Mouse (Mus musculus) ES-Bruce4 (cell line): Measurements from ENCODE around the gene Flad1. TPM values are rescaled to one million over a fixed set of nuclear protein-coding genes. Genes with fewer than 3 reads are reported as not detected.

Experiments
- H3K27ac ChIP-seq: 2 replicates; pipeline ENCODE4 v1.5.1; 2012; ENCODE audit warnings: low read length, inconsistent platforms; ENCODE audit not compliant: insufficient read depth
- H3K27me3 ChIP-seq: 2 replicates; pipeline ENCODE4 v1.6.1; 2012; ENCODE audit warnings: mild to moderate bottlenecking, low read length, inconsistent platforms; ENCODE audit not compliant: control insufficient read depth, poor library complexity, insufficient read depth, severe bottlenecking
- H3K36me3 ChIP-seq: 2 replicates; pipeline ENCODE4 v1.6.1; 2012; ENCODE audit warnings: inconsistent platforms, mild to moderate bottlenecking, low read length, moderate library complexity; ENCODE audit not compliant: control insufficient read depth, poor library complexity, insufficient read depth, severe bottlenecking
- H3K4me1 ChIP-seq: one replicate; pipeline ENCODE4 v1.8.1; 2011; ENCODE audit warnings: low read length; ENCODE audit not compliant: control insufficient read depth, insufficient read depth
- H3K4me3 ChIP-seq: 2 replicates; pipeline ENCODE4 v1.5.1; 2011; ENCODE audit warnings: low read depth, mild to moderate bottlenecking, low read length
- H3K9ac ChIP-seq: 2 replicates; pipeline ENCODE4 v1.6.1; 2012; ENCODE audit warnings: low read depth, mild to moderate bottlenecking, inconsistent platforms; ENCODE audit not compliant: poor library complexity, severe bottlenecking
- H3K9me3 ChIP-seq: replicated peaks from 2 replicates; pipeline ENCODE4 v1.6.1; 2012; ENCODE audit warnings: mild to moderate bottlenecking, low read length, inconsistent platforms; ENCODE audit not compliant: control insufficient read depth, poor library complexity, insufficient read depth, severe bottlenecking
- CTCF ChIP-seq: IDR thresholded peaks from one replicate; pipeline ENCODE4 v1.8.1; 2011; ENCODE audit warnings: low read depth, low read length
- EP300 ChIP-seq: IDR thresholded peaks from 2 replicates; pipeline ENCODE4 v1.6.1; 2011; ENCODE audit warnings: low read depth, low read length; ENCODE audit not compliant: insufficient read depth
- POLR2A ChIP-seq: IDR thresholded peaks from one replicate; pipeline ENCODE4 v1.8.1; 2011; ENCODE audit warnings: low read length; ENCODE audit not compliant: insufficient read depth
- polyA plus RNA-seq: library from polyadenylated mRNA; stranded (reverse); fragments of >200 nt; gene quantifications from 2 replicates; pipeline ENCODE4 v1.2.4, GENCODE M21; 2011; ENCODE audit warnings: low read depth; ENCODE audit not compliant: missing spikeins, insufficient read depth, insufficient read length

Gene Flad1
- polyA plus RNA-seq = 16.5 and 25.1 TPM in 2 replicates

DNA sequence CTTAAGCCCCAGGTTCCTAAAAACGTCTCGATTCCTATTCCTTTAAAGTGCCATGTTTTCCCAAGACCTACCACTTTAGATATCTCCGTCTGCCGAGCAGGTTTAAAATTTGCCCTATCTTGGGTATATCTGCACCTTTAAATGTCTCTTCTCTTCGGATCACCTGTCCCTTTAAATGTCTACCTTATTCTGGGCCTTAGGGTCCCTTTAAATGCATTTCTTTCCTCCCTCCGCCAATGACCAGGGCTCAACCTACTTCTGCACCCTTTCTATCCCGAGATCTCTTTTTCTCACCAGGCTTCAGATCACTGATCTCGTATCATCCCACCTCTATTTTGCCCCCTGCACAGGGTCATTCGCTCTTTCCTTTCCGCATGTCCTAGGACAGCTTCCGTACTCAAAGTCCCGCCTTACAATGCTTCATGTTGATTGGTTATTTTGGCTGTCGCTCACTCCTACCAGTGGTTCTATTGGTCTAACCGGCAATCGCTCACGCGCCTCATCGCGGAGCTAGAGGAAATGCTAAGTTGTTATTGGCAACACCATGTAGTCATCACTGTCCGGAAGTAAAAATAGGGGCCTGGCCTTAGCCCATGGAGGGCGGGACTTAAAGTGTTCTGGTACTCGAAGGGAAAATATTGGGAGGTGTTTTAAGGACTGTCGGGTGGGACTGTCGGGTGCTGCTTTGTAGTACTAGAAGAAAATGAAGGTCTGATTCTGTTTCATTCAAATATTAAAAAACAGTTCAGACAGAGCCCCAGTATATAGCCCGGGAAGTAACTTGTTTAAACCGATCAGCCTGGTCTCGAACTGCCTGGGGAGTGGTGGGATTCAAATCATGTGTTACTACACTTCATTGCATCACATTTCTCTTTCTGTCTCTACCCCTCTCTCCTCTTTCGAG is at the start of gene Flad1:
Flad1 (minus strand) TSS at position 381 of the 904 bp plus-strand sequence.
- peaks cover 26% of the 10 kb centered on the region for H3K36me3 ChIP-seq
- TF ChIP-seq CTCF (no peak), EP300 (no peak), POLR2A (no peak)
- no peaks in the 10 kb centered on the region for H3K9me3 ChIP-seq
- peak within 1 kb of the TSS; percentile 98 for H3K4me3 ChIP-seq
- H3K27me3 ChIP-seq = no peaks in the 10 kb centered on the region
- H3K9ac ChIP-seq = peak within 1 kb of the TSS; percentile 91
- peak within 1 kb of the TSS; percentile 89 for H3K27ac ChIP-seq
- no peaks in the 10 kb centered on the region for H3K4me1 ChIP-seq

DNA sequence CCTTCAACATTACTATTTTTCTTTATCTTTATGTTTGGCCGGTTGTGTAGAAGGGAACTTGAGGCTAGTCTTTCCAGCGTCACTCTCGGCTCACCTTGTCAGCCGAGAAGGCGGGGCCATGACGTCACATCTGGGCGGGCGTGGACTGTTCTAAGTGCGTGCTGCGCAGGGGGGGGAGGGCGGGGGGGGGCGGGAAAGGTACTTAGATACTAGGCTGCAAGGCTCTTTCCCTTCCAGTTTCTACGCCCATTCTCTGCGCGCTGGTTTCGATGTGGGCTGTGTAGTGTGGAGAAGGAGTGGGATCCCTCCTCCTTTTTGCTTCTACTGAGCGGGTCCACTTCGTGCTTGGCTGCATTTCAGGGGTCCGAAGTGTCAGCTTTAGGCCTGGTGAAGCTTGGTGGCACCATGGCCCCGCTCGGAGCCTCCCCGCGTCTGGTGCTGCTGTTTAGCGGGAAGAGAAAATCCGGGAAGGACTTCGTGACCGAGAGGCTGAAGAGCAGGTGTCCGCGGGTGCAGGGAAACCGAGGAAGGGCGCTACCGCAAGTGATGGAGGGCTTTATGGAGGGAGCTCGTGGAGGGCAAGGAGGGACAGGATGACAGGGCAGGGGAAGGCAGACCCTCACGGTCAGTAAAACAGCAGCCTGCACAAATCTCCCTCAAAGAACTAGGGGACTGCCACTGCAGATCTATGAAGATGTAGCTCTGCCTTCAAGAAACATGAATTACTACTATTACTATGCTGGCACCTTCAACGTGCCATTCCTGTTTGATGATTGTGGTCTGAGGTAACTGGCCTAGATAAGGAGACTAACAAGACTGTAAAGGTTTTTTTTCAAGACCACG is 47.5 kb upstream of the Flad1 start:
- Histone ChIP-seq H3K9me3 (no peaks in the 10 kb centered on the region), H3K9ac (peak overlapping the region; percentile 60), H3K27ac (peak overlapping the region; percentile 59; the same call in 1 of the 2 replicates), H3K4me1 (peaks cover 5% of the 10 kb centered on the region), H3K4me3 (peak overlapping the region; percentile 96), H3K36me3 (no peaks in the 10 kb centered on the region), H3K27me3 (no peaks in the 10 kb centered on the region)
- no peak for TF ChIP-seq POLR2A

DNA sequence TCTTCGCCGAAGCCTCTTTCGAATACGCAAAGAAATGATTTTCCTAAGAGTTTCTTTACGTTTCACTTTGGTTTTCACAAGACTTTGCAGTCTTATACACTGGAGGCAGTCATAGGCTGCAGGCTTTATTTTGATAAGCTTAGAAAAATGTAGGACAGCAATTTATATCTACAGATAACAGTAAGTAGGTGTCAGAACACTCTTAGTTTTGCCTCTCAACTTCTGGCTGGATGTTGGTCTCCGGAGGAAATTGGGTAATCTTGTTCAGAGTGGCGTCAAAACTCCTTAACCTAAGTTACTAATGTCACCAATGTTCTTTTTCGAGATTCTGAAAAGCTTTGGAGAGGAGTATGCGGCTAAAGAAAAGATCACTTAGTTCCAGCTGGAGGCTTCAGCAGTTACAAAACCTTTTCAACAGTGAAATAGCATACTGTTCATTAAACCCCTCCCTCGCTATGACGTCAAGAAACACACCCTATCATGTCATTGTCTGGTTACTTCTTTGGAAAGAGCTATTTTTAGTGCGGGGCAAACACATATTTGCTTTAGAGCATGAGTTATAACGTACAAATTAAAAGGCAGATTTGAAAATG is 46.8 kb upstream of the Flad1 start:
- Histone ChIP-seq H3K4me3 (peak overlapping the region; percentile 96; the same call in 1 of the 2 replicates), H3K36me3 (no peaks in the 10 kb centered on the region), H3K4me1 (peaks cover 5% of the 10 kb centered on the region), H3K27ac (peak overlapping the region; percentile 66), H3K27me3 (no peaks in the 10 kb centered on the region), H3K9me3 (no peaks in the 10 kb centered on the region), H3K9ac (no peak overlapping the region)
- TF ChIP-seq POLR2A (no peak), CTCF (no peak), EP300 (no peak)

DNA sequence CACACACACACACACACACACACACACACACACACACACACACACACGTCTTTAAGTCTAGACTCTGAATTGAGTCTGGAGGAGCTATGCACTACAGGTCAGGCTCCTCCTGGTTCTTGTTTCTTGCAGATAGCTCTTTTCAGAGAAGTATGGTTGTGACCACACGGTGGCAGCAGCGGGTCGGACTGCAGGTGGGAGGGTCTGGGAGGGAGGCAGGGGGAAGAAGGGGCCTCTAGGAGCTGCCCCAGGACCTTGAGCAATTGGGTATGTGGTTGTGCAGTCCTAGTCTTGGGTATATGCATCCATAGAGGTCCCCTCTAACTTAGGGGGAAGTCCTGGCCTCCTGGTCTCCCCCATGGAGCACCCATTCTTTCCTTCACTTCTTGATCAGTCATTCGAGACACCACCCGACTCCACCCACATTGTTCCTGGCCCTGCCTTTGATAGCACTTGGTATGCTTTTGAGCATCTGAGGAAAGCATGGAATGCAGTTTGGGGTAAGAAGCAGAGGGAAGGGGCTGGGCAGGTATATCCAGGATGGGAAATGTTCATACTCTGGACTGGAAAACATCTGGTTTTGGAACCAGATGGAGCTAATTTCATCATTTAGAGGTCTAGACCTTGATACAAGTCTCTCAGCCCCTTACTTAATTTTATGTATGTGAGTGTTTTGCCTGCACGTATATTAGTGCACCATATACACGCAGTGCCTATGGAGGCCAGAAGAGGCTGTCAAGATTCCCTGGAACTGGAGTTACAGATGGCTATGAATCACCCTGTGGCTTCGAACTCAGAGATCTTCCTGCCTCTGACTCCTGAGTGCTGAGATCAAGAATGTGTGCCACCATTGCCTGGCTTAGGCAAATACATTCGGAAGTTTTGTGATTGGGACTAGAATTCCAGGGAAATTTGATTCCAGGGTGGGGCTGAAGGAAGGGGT is 45.3 kb upstream of the Flad1 start:
- H3K9ac ChIP-seq = no peak overlapping the region
- H3K36me3 ChIP-seq = no peaks in the 10 kb centered on the region
- H3K4me1 ChIP-seq = peaks cover 5% of the 10 kb centered on the region
- no peak overlapping the region for H3K4me3 ChIP-seq
- no peaks in the 10 kb centered on the region for H3K27me3 ChIP-seq
- TF ChIP-seq CTCF (peak; percentile 83), POLR2A (no peak), EP300 (0 out of 2 replicates have a peak, but pooled peaks have one; percentile 36)
- H3K9me3 ChIP-seq = no peaks in the 10 kb centered on the region
- peak overlapping the region; percentile 55 for H3K27ac ChIP-seq

DNA sequence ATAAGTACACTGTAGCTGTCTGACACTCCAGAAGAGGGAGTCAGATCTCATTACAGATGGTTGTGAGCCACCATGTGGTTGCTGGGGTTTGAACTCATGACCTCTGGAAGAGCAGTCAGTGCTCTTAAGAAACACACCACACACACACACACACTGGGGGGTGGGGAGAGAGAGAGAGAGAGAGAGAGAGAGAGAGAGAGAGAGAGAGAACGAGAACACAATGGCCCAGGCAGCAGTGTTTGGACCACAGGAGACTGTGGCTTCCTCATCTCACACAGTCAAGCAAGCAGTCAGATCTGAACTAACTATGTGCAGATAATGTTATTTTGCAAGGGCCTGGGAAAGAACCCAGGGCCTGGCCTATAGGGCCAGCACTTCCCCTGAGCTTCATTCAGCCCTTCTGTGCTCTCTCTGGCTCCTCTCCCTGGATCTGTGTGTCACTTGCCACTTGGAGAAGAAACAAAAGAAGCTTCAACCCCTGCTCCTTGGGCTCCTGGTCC is 44.2 kb upstream of the Flad1 start:
- TF ChIP-seq POLR2A = no peak
- no peak for TF ChIP-seq EP300
- TF ChIP-seq CTCF = no peak
- H3K4me1 ChIP-seq = peaks cover 5% of the 10 kb centered on the region
- peak overlapping the region; percentile 43 for H3K27ac ChIP-seq

More for the DNA sequence above, 44.2 kb upstream of the Flad1 start:
- no peak overlapping the region; the same call in 1 of the 2 replicates for H3K9ac ChIP-seq
- H3K27me3 ChIP-seq = no peaks in the 10 kb centered on the region
- no peaks in the 10 kb centered on the region for H3K9me3 ChIP-seq
- no peaks in the 10 kb centered on the region for H3K36me3 ChIP-seq
- H3K4me3 ChIP-seq = no peak overlapping the region
